Mouse (Mus musculus): ENCODE data around the gene Mxd4.

- TF ChIP-seq GATA1 (IDR thresholded peaks at IDR 0.05; ENCODE audit: borderline replicate concordance, low read length) = no peak
- no peak for TF ChIP-seq FLI1 (IDR thresholded peaks at IDR 0.05; ENCODE audit: low read length)
Measured at GRCm38 (mm10) chr5:34217756-34218155, 30.2 kb upstream of the Mxd4 start.
